Mouse (Mus musculus): ENCODE results near the gene Mettl2. TPM values are rescaled to one million over a fixed set of nuclear protein-coding genes. Genes with fewer than 3 reads are reported as not detected.
"Not testable (repeated sequence)": the region's sequence is repeated elsewhere in the genome, so short reads cannot be mapped to it uniquely, and the experiment has no call there.

Mettl2 gene
- 25.0 and 27.3 TPM in 2 replicates for polyA plus RNA-seq (2014; fragmentation: Nextera tagmentation; extraction: Ambion mirVana)

DNA sequence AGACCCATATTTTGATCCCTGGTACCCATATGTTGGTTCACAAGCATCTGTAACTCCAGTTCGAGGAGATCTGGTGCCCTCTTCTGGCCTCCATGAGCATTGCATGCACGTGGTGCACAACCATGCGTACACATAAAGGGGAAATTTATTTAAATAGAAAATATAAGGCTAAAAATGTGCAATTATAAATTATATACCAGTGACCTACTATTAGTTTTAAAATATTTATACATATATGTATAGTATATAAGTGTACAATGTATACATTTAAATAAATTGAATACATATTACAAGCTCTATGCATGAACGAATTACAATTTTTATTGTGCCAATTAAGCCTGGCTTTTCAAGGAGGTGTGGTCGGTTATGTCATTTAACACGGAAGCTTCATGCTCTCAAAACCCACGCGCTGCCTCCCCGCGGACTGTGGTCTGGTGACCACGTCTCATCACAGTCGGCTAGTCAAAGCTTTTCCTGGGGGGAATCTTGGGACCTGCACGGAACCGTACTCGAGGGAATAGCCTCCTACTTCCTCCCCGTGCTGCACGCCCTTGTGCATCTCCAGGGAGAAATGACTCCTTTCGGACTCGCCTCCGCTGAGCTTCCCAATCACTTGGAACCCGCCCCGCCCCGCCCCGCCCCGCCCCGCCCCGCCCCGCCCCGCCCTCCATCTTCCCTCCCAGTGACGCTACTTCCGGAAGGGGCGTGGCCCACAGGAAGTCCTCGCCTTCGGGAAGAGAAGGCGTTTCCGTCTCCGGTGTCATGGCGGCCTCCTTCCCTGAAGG, at the start of gene Mettl2:
Gene Mettl2, plus strand, starts transcription at position 691 of the 785 bp plus-strand sequence.
- DNase-seq (ENCODE audit: low spot score) (peak; percentile 90), ATAC-seq (ENCODE audit: low FRiP score) (peak; percentile 91)
- Histone ChIP-seq H3K9me3 (ENCODE audit: control insufficient read depth, low read length) (0 out of 2 replicates have a peak, but pooled peaks cover 4% of the 10 kb centered on the region), H3K36me3 (replicated peaks; ENCODE audit: control insufficient read depth, insufficient read depth) (peaks cover 11% of the 10 kb centered on the region), H3K9ac (peak within 1 kb of the TSS; percentile 75), H3K27ac (peak within 1 kb of the TSS; percentile 85), H3K4me2 (replicated peaks) (peak within 1 kb of the TSS; percentile 88), H3K27me3 (ENCODE audit: control insufficient read depth, insufficient read depth, low read length) (no peaks in the 10 kb centered on the region), H3K4me1 (replicated peaks; ENCODE audit: control insufficient read depth, insufficient read depth, low read length) (peaks cover 10% of the 10 kb centered on the region), H3K4me3 (replicated peaks; ENCODE audit: low read length) (peak within 1 kb of the TSS; percentile 94)
- 1% methylated on average over 36 of the region's 38 CpGs for WGBS

DNA sequence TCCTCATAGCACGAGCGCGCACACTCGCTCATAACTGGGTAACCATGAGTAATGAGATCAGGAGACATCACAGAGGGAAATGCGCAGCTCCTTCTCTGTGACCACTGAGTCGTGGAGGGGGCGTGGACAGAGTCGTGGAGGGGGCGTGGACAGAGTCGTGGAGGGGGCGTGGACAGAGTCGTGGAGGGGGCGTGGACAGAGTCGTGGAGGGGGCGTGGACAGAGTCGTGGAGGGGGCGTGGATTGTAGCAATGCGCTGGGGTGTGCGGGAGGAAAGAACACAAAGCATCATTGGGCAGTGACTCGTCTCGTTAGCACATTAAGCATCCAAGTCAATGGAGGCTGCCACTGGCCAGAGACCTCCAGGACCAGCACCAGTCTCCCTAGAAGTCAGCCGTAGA, 13.8 kb upstream of the Mettl2 start:
- not testable (repeated sequence) for H3K4me3 ChIP-seq (replicated peaks; ENCODE audit: low read length); H3K27me3 ChIP-seq (ENCODE audit: control insufficient read depth, insufficient read depth, low read length); H3K36me3 ChIP-seq (replicated peaks; ENCODE audit: control insufficient read depth, insufficient read depth); H3K9me3 ChIP-seq (ENCODE audit: control insufficient read depth, low read length); H3K4me2 ChIP-seq (replicated peaks); ATAC-seq (ENCODE audit: low FRiP score); DNase-seq (ENCODE audit: low spot score); H3K4me1 ChIP-seq (replicated peaks; ENCODE audit: control insufficient read depth, insufficient read depth, low read length); H3K27ac ChIP-seq; H3K9ac ChIP-seq
- 84% methylated on average over 22 of the region's 22 CpGs for WGBS

DNA sequence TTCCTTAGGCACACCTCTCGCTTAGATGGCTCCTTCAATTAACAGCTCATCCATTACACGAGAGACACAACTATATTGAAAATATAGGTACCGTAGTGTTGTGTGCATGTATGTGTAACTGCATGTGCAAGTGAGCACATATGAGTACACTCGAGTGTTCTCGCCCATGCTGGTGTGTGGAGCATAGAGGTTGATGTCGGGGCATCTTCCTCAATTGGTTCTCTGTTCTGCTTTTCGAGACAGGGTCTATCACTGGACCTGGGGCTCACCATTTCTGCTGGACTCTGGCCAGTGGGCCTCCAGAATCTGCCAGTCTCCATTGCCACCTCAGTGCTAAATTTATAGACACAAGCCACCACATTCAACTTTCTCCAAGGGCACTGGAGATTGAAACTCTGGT, 8.4 kb upstream of the Mettl2 start:
- H3K4me2 ChIP-seq (replicated peaks) = no peak overlapping the region
- no peak for DNase-seq (ENCODE audit: low spot score)
- no peaks in the 10 kb centered on the region for H3K4me1 ChIP-seq (replicated peaks; ENCODE audit: control insufficient read depth, insufficient read depth, low read length)
- 93% methylated on average over 7 of the region's 7 CpGs for WGBS
- H3K36me3 ChIP-seq (replicated peaks; ENCODE audit: control insufficient read depth, insufficient read depth) = no peaks in the 10 kb centered on the region
- no peaks in the 10 kb centered on the region for H3K9me3 ChIP-seq (ENCODE audit: control insufficient read depth, low read length)
- H3K9ac ChIP-seq = no peak overlapping the region
- H3K4me3 ChIP-seq (replicated peaks; ENCODE audit: low read length) = no peak overlapping the region
- H3K27me3 ChIP-seq (ENCODE audit: control insufficient read depth, insufficient read depth, low read length) = no peaks in the 10 kb centered on the region
- no peak overlapping the region for H3K27ac ChIP-seq
- ATAC-seq (ENCODE audit: low FRiP score) = no peak

DNA sequence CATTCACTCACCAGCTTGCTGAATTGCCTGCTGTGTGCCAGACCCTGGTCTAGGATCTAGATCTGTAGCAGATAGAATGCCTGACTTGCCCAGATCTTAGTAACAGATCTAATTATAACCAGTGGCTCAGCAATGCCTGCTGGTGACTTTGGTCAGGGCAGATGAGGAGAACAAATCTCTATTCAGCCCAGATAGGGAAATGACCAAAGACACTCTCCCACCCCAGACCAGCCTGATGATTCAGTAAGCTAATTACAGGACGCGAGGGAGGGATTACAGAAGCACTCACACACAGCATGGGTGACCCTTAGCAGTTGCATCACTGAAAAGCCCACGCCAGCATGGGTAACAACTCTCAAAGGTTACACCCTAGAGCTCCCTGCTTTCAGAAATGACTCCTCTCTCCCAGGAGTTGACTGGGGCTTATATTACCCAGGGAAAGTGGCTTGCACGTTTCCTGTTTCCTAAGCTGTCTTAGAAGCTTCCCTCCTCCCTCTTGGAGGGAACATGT, 5.6 kb upstream of the Mettl2 start:
- Histone ChIP-seq H3K4me2 (replicated peaks) (no peak overlapping the region), H3K4me1 (replicated peaks; ENCODE audit: control insufficient read depth, insufficient read depth, low read length) (no peaks in the 10 kb centered on the region), H3K27me3 (ENCODE audit: control insufficient read depth, insufficient read depth, low read length) (no peaks in the 10 kb centered on the region), H3K9ac (no peak overlapping the region), H3K27ac (no peak overlapping the region), H3K9me3 (ENCODE audit: control insufficient read depth, low read length) (0 out of 2 replicates have a peak, but pooled peaks cover 4% of the 10 kb centered on the region), H3K36me3 (replicated peaks; ENCODE audit: control insufficient read depth, insufficient read depth) (no peaks in the 10 kb centered on the region), H3K4me3 (replicated peaks; ENCODE audit: low read length) (no peak overlapping the region)
- DNase-seq (ENCODE audit: low spot score) (no peak), ATAC-seq (ENCODE audit: low FRiP score) (no peak)
- 43% methylated on average over 4 of the region's 4 CpGs for WGBS

DNA sequence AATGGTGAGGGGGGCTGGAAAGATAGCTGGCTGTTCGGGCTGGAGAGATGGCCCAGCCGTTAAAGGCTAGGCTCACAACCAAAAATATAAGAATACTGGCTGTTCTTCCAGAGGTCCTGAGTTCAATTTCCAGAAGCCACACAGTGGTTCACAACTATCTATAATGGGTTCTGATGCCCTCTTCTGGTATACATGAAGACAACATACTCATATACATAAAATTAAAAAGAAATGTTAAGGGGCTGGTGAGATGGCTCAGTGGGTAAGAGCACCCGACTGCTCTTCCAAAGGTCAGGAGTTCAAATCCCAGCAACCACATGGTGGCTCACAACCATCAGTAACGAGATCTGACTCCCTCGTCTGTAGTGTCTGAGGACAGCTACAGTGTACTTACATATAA, 4.4 kb upstream of the Mettl2 start:
- H3K27ac ChIP-seq = not testable (repeated sequence)
- 78% methylated on average over 5 of the region's 5 CpGs for WGBS

DNA sequence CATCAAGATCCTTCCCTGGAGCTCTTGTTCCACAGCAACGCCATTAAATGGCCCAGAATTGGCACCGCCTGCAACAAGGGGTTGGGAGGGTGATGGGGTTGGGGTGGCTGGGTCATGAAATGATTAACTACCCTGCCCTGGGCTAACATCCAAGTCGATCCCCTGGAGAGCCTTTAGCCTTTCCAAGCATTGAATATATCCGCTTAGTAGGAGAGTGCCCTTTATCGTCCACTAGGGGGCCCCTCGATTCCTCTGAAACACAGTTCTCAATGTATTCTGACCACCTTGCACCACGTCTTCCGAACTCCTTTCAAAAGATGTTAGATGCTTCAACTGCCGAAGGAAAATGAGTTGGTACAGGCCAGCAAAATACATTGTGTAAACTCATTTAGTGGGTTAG, 2.2 kb upstream of the Mettl2 start:
- Histone ChIP-seq H3K4me2 (replicated peaks) (no peak overlapping the region), H3K9ac (no peak overlapping the region), H3K27ac (no peak overlapping the region), H3K4me3 (replicated peaks; ENCODE audit: low read length) (no peak overlapping the region), H3K36me3 (replicated peaks; ENCODE audit: control insufficient read depth, insufficient read depth) (0 out of 2 replicates have a peak, but pooled peaks cover 3% of the 10 kb centered on the region), H3K27me3 (ENCODE audit: control insufficient read depth, insufficient read depth, low read length) (no peaks in the 10 kb centered on the region), H3K9me3 (ENCODE audit: control insufficient read depth, low read length) (0 out of 2 replicates have a peak, but pooled peaks cover 4% of the 10 kb centered on the region), H3K4me1 (replicated peaks; ENCODE audit: control insufficient read depth, insufficient read depth, low read length) (peaks cover 10% of the 10 kb centered on the region)
- ATAC-seq (ENCODE audit: low FRiP score) = no peak
- peak; percentile 68 for DNase-seq (ENCODE audit: low spot score)
- WGBS = 4% methylated on average over 9 of the region's 9 CpGs

More for the DNA sequence above, 4.4 kb upstream of the Mettl2 start:
- not testable (repeated sequence) for H3K4me3 ChIP-seq (replicated peaks; ENCODE audit: low read length); H3K36me3 ChIP-seq (replicated peaks; ENCODE audit: control insufficient read depth, insufficient read depth); ATAC-seq (ENCODE audit: low FRiP score); H3K4me2 ChIP-seq (replicated peaks); H3K27me3 ChIP-seq (ENCODE audit: control insufficient read depth, insufficient read depth, low read length); H3K9ac ChIP-seq; H3K4me1 ChIP-seq (replicated peaks; ENCODE audit: control insufficient read depth, insufficient read depth, low read length); DNase-seq (ENCODE audit: low spot score); H3K9me3 ChIP-seq (ENCODE audit: control insufficient read depth, low read length)

DNA sequence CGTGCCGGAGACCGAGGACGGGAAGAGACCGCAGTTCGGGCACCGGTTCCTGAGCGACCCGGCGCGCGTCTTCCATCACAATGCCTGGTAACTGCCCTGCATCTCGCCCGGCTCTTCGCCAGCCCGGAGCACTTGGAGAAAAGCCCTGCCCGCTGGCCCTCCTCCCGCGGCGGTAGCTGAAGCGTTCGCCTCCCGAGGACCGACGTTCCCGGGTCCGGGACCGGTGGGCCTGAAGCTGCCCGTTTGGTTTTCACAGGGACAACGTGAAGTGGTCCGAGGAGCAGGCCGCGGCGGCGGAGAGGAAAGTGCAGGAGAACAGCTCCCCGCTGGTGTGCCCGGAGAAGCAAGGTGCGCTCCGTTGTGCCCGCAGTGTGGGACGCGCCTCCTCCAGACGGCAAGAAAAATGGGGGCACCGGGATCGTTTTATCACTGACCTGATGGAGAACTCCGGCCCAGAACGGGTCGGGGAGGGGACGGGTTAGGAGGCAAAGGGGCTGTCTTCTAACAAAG, 350 bp downstream of the Mettl2 start:
- ATAC-seq (ENCODE audit: low FRiP score) = peak; percentile 44
- H3K4me1 ChIP-seq (replicated peaks; ENCODE audit: control insufficient read depth, insufficient read depth, low read length) = peaks cover 10% of the 10 kb centered on the region
- H3K27me3 ChIP-seq (ENCODE audit: control insufficient read depth, insufficient read depth, low read length) = no peaks in the 10 kb centered on the region
- peaks cover 18% of the 10 kb centered on the region for H3K36me3 ChIP-seq (replicated peaks; ENCODE audit: control insufficient read depth, insufficient read depth)
- peak overlapping the region; percentile 94 for H3K4me3 ChIP-seq (replicated peaks; ENCODE audit: low read length)
- DNase-seq (ENCODE audit: low spot score) = no peak
- H3K9me3 ChIP-seq (ENCODE audit: control insufficient read depth, low read length) = 0 out of 2 replicates have a peak, but pooled peaks cover 4% of the 10 kb centered on the region
- H3K9ac ChIP-seq = peak overlapping the region; percentile 75
- peak overlapping the region; percentile 88 for H3K4me2 ChIP-seq (replicated peaks)
- 0% methylated on average over 49 of the region's 49 CpGs for WGBS
- H3K27ac ChIP-seq = peak overlapping the region; percentile 61; the same call in 1 of the 2 replicates

DNA sequence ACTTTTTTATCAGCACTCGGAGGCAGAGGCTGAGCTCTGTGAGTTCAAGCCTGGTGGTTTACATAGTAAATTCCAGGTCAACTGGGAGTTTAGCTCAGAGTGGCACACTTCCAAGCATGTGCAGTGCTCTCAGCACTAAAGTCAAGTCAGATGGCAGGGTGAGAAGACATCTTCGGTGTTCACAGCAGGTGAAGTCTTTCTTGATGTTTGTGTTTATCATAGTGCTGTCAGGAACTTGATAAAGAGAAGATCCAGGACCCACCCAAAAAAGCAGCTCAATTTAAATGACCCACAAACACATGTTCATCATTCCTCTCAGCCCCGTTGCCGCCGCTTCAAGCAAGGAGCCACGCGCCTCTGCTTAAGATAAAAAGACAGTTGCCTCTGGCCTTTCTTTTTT, 9.5 kb downstream of the Mettl2 start:
- Histone ChIP-seq H3K27me3 (ENCODE audit: control insufficient read depth, insufficient read depth, low read length) (no peaks in the 10 kb centered on the region), H3K9ac (no peak overlapping the region), H3K4me3 (replicated peaks; ENCODE audit: low read length) (no peak overlapping the region), H3K9me3 (ENCODE audit: control insufficient read depth, low read length) (no peaks in the 10 kb centered on the region), H3K4me2 (replicated peaks) (no peak overlapping the region), H3K27ac (no peak overlapping the region), H3K36me3 (replicated peaks; ENCODE audit: control insufficient read depth, insufficient read depth) (peaks cover 100% of the 10 kb centered on the region), H3K4me1 (replicated peaks; ENCODE audit: control insufficient read depth, insufficient read depth, low read length) (no peaks in the 10 kb centered on the region)
- 98% methylated on average over 7 of the region's 7 CpGs for WGBS
- DNase-seq (ENCODE audit: low spot score) (no peak), ATAC-seq (ENCODE audit: low FRiP score) (no peak)

DNA sequence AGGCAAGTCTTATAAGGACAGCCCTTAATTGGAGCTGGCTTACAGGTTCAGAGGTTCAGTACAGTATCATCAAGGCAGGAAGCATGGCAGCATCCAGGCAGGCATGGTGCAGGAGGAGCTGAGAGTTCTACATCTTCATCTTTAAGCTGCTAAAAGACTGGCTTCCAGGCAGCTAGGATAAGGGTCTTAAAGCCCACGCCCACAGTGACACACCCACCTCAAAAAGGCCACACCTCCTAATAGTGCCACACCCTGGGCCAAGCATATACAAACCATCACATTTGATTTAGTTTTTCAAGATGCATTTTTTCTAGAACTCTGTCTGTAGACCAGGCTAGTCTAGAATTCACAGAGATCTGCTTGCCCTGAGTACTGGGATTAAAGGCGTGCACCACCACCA, 11.0 kb downstream of the Mettl2 start:
- H3K27ac ChIP-seq; H3K4me1 ChIP-seq (replicated peaks; ENCODE audit: control insufficient read depth, insufficient read depth, low read length); ATAC-seq (ENCODE audit: low FRiP score); H3K9ac ChIP-seq; H3K4me2 ChIP-seq (replicated peaks); DNase-seq (ENCODE audit: low spot score); H3K4me3 ChIP-seq (replicated peaks; ENCODE audit: low read length); H3K9me3 ChIP-seq (ENCODE audit: control insufficient read depth, low read length); H3K27me3 ChIP-seq (ENCODE audit: control insufficient read depth, insufficient read depth, low read length): not testable (repeated sequence)
- peaks cover 100% of the 10 kb centered on the region for H3K36me3 ChIP-seq (replicated peaks; ENCODE audit: control insufficient read depth, insufficient read depth)
- WGBS = 89% methylated on average over 2 of the region's 2 CpGs
